Mouse (Mus musculus) thymus, postnatal 10 days (tissue): ENCODE measurements around the gene Gm13762.
"Not testable (repeated sequence)": the region's sequence is repeated elsewhere in the genome, so short reads cannot be mapped to it uniquely, and the experiment has no call there.

Experiments used
- DNase-seq, 2 experiments: peaks; one replicate each; pipeline ENCODE4 v3.0.0; 2021; ENCODE audit warnings: low spot score in 2 of 2

Gm13762 gene

DNA sequence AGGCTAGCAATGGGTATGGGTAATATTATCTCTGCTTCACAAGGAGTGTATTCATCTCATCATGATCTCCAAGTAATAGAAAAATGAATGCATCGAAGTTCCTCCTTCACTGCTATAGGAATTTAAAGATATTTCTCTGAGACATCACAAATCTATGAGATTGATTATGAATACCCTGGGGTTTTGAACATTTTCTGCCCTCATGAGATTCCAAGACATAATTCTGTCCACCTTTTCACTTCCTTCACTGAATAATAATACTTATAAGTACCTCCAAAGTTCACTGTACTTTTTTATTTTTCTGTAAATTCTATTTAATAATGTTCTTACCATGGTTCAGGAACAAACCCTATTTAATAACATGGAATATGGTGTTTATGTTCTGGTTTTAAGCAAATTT is at the start of gene Gm13762:
Gene Gm13762, minus strand, starts transcription at position 101 of the 400 bp plus-strand sequence.
- no peak for DNase-seq

DNA sequence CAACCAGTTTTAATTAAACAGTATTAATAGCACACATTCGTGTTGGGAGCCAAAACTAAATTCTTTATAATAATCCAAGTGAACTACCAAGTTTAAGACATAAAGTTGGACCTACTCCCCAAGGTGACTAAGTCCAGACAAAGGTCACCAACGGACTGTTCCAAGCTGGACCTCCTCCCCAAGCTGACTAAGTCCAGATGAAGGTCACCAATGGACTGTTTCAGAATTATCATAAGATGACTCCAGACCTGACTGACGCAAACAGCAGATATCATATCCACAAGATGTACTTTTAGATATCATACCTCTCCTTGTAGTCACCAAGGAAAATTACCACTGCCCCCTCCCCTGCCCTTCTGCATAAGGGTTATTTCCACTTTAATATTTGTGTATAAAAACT is 41.4 kb upstream of the Gm13762 start:
- DNase-seq: not testable (repeated sequence)

DNA sequence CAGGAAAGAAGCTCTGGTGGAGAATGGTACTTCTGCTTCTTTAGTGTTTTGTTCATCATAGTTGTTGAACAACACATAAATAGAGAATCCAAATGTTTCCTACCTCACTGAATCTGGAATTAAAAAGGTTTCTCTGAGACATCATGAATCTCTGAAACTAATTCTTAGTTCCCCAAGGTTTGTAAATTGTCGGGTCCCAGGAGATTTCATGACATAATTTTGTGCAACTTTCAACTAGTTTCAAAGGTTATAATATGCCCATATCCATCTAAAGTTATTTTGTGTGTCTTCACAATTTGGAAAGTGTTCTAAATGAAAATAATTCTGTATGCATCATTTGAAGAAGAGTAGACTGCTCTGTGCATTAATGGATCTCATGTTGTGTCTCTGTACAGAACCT is 38.2 kb upstream of the Gm13762 start, which contains the start of gene Olfr1216:
Gene Olfr1216, minus strand, starts transcription at position 101 of the 400 bp plus-strand sequence.
- DNase-seq: no peak

DNA sequence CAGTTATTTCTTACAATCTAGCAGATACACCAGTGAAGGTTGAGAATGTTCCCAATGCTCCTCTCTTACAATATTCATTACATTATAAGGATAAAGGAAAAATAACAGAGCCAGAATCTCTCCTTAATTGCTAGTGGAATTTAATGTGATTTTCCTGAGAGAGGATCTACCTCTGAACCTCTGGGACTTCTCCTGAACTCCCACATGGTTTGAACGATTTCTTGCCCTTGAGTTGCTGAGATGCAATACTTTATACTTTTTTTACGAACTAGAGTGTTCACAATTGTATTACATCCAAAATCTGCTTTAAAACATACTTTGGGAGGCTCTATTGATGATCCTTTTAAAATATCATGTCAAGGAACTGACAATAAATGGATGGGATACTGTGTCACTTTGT is 26.8 kb upstream of the Gm13762 start, which contains the start of gene Olfr1215:
Gene Olfr1215, minus strand, starts transcription at position 101 of the 400 bp plus-strand sequence.
- DNase-seq: no peak

DNA sequence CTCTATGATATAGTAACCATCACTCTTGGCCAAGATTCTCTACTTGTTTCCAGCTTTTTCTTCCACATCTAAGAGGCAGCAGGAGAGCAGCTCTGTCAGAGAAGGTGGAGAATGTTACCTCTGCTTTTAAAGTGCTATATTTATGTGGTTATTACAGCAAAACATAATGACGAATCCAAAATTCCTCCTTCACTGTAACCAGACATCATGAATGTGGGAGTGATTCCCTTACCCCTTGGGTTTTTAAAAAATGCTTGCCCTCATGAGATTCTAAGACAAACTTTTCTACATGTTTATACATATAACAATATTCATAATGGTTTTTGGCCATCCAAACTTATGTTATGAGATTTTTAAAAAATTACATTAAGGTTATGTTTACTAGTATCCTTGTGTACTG is 12.5 kb upstream of the Gm13762 start, which contains the start of gene Olfr1214:
Gene Olfr1214, minus strand, starts transcription at position 101 of the 400 bp plus-strand sequence.
- DNase-seq: no peak

DNA sequence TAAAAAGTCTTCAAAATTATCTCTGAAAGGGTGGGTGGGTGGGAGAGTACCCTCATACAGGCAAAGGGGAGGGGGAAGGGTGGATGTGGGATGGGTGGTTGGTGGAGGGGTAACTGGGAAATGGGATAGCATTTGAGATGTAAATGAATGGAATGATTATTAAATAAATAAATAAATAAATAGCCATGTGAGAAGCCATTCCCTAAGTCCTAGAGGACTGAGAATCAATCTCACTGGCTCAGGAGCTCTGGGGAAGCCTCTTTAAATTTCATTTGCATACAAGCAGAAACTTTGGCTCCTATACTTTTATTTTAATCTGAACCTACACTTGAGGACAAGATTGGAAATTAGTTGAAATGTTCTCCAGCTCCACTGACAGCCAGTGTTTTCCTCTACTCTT is 26.4 kb downstream of the Gm13762 start, which contains the start of gene Olfr1212:
Gene Olfr1212, plus strand, starts transcription at position 301 of the 400 bp plus-strand sequence.
- DNase-seq: no peak

DNA sequence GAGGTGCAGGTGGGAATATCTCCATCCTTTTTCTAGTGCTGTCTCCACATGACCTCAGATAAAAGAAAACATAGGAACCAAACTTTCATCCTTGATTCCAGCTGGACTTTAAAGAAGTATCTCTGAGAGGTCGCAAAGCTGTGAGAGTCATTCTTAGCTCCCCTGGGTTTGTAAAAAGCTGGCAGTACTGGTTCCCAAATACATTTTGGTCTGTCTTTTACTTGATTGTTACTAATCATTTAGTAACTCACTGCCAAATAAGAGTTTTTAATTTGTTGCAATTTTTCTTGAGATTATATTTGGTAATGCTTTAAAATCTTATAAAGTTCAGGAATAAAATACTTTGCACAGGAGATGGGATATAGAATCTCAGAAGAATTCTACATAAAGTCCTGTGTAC is 42.1 kb downstream of the Gm13762 start, which contains the start of gene Olfr1211:
Gene Olfr1211, minus strand, starts transcription at position 101 of the 400 bp plus-strand sequence.
- no peak for DNase-seq
